Comparison of ENCODE assay signal across 8 mouse cellular contexts in the genomic region with DNA sequence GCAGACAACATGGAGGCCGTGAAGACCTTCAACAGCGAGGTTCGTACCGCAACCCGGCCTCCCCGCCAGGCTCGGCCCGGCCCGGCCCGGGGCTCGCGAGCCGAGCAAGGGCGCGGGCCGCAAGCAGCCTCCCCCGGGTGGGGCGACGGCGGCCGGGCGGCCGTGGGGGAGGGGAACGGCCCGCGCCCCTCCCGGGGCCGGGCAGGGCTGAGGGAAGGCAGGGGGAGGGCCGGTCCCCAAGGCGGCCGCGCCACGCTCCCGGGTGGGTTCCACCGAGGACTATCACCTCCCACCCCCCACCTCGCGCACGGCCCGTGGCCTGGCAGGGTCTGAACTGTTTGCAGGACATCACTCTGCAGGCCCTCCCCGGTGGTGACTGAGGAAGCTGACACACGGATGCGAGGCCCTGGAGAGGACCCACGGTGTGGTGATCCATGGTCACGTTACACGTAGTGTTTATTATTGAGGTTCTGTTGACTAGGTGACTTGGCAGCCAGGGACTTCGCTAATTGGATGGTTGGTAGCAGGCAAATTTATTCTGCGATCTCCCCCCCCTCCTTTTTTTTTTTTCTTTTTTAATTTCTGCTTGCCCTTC. TPM values are rescaled to one million over a fixed set of nuclear protein-coding genes. Genes with fewer than 3 reads are reported as not detected.
A peak's percentile ranks its signal among the peaks of the same experiment; 100 is the strongest.
DNase-seq lines count a peak whose midpoint lies in the region; ATAC-seq and TF ChIP-seq lines count a peak whose summit lies in the region.

No protein-coding gene starts in this region.

- ATAC-seq in erythroblast, adult 5-6 weeks (replicated peaks; ENCODE audit: low FRiP score, poor library complexity, severe bottlenecking), result peak; percentile 78
- peak; percentile 54 for ATAC-seq in heart, embryonic 14.5 days (ENCODE audit: insufficient number of reproducible peaks, insufficient read depth, low FRiP score, low read depth)
- peak; percentile 39 for ATAC-seq in neural tube, embryonic 15.5 days (ENCODE audit: low FRiP score)

- peak overlapping the region; percentile 77 for H3K4me2 ChIP-seq in heart, embryonic 14.5 days (ENCODE audit: low read length)
- peak overlapping the region; percentile 58 for H3K4me2 ChIP-seq in neural tube, embryonic 15.5 days

- H3K27ac ChIP-seq in bone marrow macrophage, adult 2 months (ENCODE audit: insufficient read depth, low read depth, low read length), result peak overlapping the region; percentile 91
- peak overlapping the region; percentile 97 to 100 for H3K27ac ChIP-seq in heart, embryonic 14.5 days (replicated peaks in 1 of 2; ENCODE audit: control insufficient read depth in 1 of 2, insufficient read depth in 1 of 2, low read depth in 2 of 2, low read length in 2 of 2)
- H3K27ac ChIP-seq in neural tube, embryonic 15.5 days (replicated peaks), result peak overlapping the region; percentile 99

- H3K27me3 ChIP-seq in heart, embryonic 14.5 days (ENCODE audit: control insufficient read depth, insufficient read depth, low read length), result no peaks in the 10 kb centered on the region
- no peaks in the 10 kb centered on the region for H3K27me3 ChIP-seq in neural tube, embryonic 15.5 days (replicated peaks)

- H3K4me1 ChIP-seq in bone marrow macrophage, adult 2 months (ENCODE audit: control insufficient read depth, insufficient read depth, low read length), result peaks cover 17% of the 10 kb centered on the region
- H3K4me1 ChIP-seq in heart, embryonic 14.5 days (ENCODE audit: control insufficient read depth in 2 of 2, insufficient read depth in 2 of 2, low read length in 2 of 2), result peaks cover 0 to 32% of the 10 kb centered on the region in 2 experiments; a peak in 2 of 4 replicates
- peaks cover 16% of the 10 kb centered on the region for H3K4me1 ChIP-seq in lung, adult 2 months (ENCODE audit: control insufficient read depth, insufficient read depth, low read length)
- H3K4me1 ChIP-seq in neural tube, embryonic 15.5 days, result peaks cover 39% of the 10 kb centered on the region

- TF ChIP-seq POLR2A in bone marrow macrophage, adult 2 months (IDR thresholded peaks at IDR 0.05; ENCODE audit: borderline replicate concordance, low read depth, low read length), result no peak
- TF ChIP-seq POLR2A in lung, adult 2 months (IDR thresholded peaks at IDR 0.05; ENCODE audit: borderline replicate concordance, extremely low read depth, low read depth, low read length), result peak; percentile 39; the same call in 1 of the 2 replicates

- DNase-seq in CD8-positive naive resting alpha-beta T cell, adult 2 months (ENCODE audit: low read depth in 2 of 2, low spot score in 2 of 2), result peak; percentile 40 to 52
- peak; percentile 66 to 76 for DNase-seq in kidney, postnatal 4 days
- DNase-seq in lung, adult 2 months, result peak; percentile 74
- peak; percentile 60 to 66 for DNase-seq in thymus, adult 18-20 months

- H3K9ac ChIP-seq in heart, embryonic 14.5 days (ENCODE audit: low read length), result peak overlapping the region; percentile 95
- H3K9ac ChIP-seq in neural tube, embryonic 15.5 days (replicated peaks), result peak overlapping the region; percentile 86

- no peak for TF ChIP-seq CTCF in bone marrow macrophage, adult 2 months (IDR thresholded peaks at IDR 0.05; ENCODE audit: low read depth, low read length)
- TF ChIP-seq CTCF in lung, adult 2 months (IDR thresholded peaks at IDR 0.05; ENCODE audit: insufficient read depth, low read length), result no peak

- H3K36me3 ChIP-seq in heart, embryonic 14.5 days (ENCODE audit: control insufficient read depth, insufficient read depth, low read length), result 0 out of 2 replicates have a peak, but pooled peaks cover 3% of the 10 kb centered on the region
- H3K36me3 ChIP-seq in neural tube, embryonic 15.5 days, result no peaks in the 10 kb centered on the region

- under 1% methylated on average over 46 of the region's 47 CpGs for WGBS in heart, embryonic 14.5 days
- WGBS in lung, adult 2 months, result under 1% methylated on average over 47 of the region's 47 CpGs
- WGBS in neural tube, embryonic 15.5 days, result under 1% methylated on average over 44 of the region's 47 CpGs

- no peaks in the 10 kb centered on the region for H3K9me3 ChIP-seq in heart, embryonic 14.5 days (ENCODE audit: control insufficient read depth, low read length)
- no peaks in the 10 kb centered on the region for H3K9me3 ChIP-seq in neural tube, embryonic 15.5 days (replicated peaks)

- H3K4me3 ChIP-seq in bone marrow macrophage, adult 2 months (ENCODE audit: insufficient read depth, low read length), result peak overlapping the region; percentile 88
- peak overlapping the region; percentile 74 to 96 for H3K4me3 ChIP-seq in heart, embryonic 14.5 days (ENCODE audit: control insufficient read depth in 1 of 2, insufficient read depth in 1 of 2, low read depth in 1 of 2, low read length in 2 of 2)
- H3K4me3 ChIP-seq in lung, adult 2 months (replicated peaks; ENCODE audit: extremely low read depth, low read depth, low read length), result peak overlapping the region; percentile 88
- H3K4me3 ChIP-seq in neural tube, embryonic 15.5 days (replicated peaks), result peak overlapping the region; percentile 95

RNA-seq across cellular contexts. Expression of a gene that starts 0.7 kb away (rescaled TPM):
- polyA plus RNA-seq in bone marrow macrophage, adult 2 months (2012; ENCODE audit: insufficient read depth, insufficient read length, missing spikeins), result 19.4 and 22.3 TPM in 2 replicates
- 19.4 and 27.1 TPM in 2 replicates for total RNA-seq in erythroblast, adult 5-6 weeks (2015; ENCODE audit: low replicate concordance)
- total RNA-seq in erythroblast, adult 5-6 weeks (2017; ENCODE audit: low replicate concordance), result 44.2 and 45.1 TPM in 2 replicates
- polyA plus RNA-seq in heart, embryonic 14.5 days (2014; fragmentation: Nextera tagmentation; extraction: Ambion mirVana), result 16.2 and 16.8 TPM in 2 replicates
- 23.4 and 24.6 TPM in 2 replicates for polyA plus RNA-seq in lung, adult 2 months (2012; rRNA removed)
- 14.2 and 17.4 TPM in 2 replicates for polyA plus RNA-seq in neural tube, embryonic 15.5 days (2015; fragmentation: Nextera tagmentation; extraction: Ambion mirVana)

Comparison
In these comparisons a context has a peak if more than half of its experiments do, and no peak if none do; other contexts are left out.
1. Peak in every context shown above with its lines: DNase-seq, ATAC-seq, H3K4me3 ChIP-seq and H3K27ac ChIP-seq.